Mouse (Mus musculus): ENCODE results near the gene Tmem110. TPM values are rescaled to one million over a fixed set of nuclear protein-coding genes. Genes with fewer than 3 reads are reported as not detected.

Gene Tmem110
- polyA plus RNA-seq, 1 experiment from 2014 or later = 25.2 TPM

GRCm38 (mm10) chr14:30828635-30829460, 3.5 kb downstream of the Tmem110 start:
- Histone ChIP-seq H3K4me3 (replicated peaks) (no peak overlapping the region), H3K9ac (replicated peaks) (no peak overlapping the region), H3K9me3 (replicated peaks) (no peaks in the 10 kb centered on the region), H3K27ac (replicated peaks) (no peak overlapping the region), H3K27me3 (replicated peaks) (no peaks in the 10 kb centered on the region), H3K4me2 (no peak overlapping the region), H3K4me1 (peaks cover 24% of the 10 kb centered on the region), H3K36me3 (no peaks in the 10 kb centered on the region)
- 89% methylated on average over 11 of the region's 11 CpGs for WGBS
- ATAC-seq (ENCODE audit: low FRiP score) = no peak

GRCm38 (mm10) chr14:30837416-30837996, 12.1 kb downstream of the Tmem110 start:
- H3K27ac ChIP-seq (replicated peaks) = no peak overlapping the region
- 88% methylated on average over 14 of the region's 14 CpGs for WGBS
- ATAC-seq (ENCODE audit: low FRiP score) = no peak

GRCm38 (mm10) chr14:30843701-30844100, 18.3 kb downstream of the Tmem110 start:
- no peak for ATAC-seq (ENCODE audit: low FRiP score)
- no peaks in the 10 kb centered on the region for H3K9me3 ChIP-seq (replicated peaks)
- no peaks in the 10 kb centered on the region for H3K27me3 ChIP-seq (replicated peaks)
- no peaks in the 10 kb centered on the region for H3K36me3 ChIP-seq
- H3K4me1 ChIP-seq = no peaks in the 10 kb centered on the region
- 88% methylated on average over 3 of the region's 3 CpGs for WGBS
- no peak overlapping the region for H3K4me3 ChIP-seq (replicated peaks)
- no peak overlapping the region for H3K9ac ChIP-seq (replicated peaks)
- H3K27ac ChIP-seq (replicated peaks) = no peak overlapping the region
- no peak overlapping the region for H3K4me2 ChIP-seq

More at GRCm38 (mm10) chr14:30837416-30837996, 12.1 kb downstream of the Tmem110 start:
- H3K4me3 ChIP-seq (replicated peaks) = no peak overlapping the region
- H3K4me1 ChIP-seq = no peaks in the 10 kb centered on the region
- no peak overlapping the region for H3K9ac ChIP-seq (replicated peaks)
- no peaks in the 10 kb centered on the region for H3K9me3 ChIP-seq (replicated peaks)
- H3K27me3 ChIP-seq (replicated peaks) = no peaks in the 10 kb centered on the region
- H3K36me3 ChIP-seq = peaks cover 8% of the 10 kb centered on the region; the same call in 1 of the 2 replicates
- no peak overlapping the region for H3K4me2 ChIP-seq

GRCm38 (mm10) chr14:30850504-30850903, 25.1 kb downstream of the Tmem110 start:
- H3K9ac ChIP-seq (replicated peaks) = no peak overlapping the region
- H3K27me3 ChIP-seq (replicated peaks) = no peaks in the 10 kb centered on the region
- H3K9me3 ChIP-seq (replicated peaks) = no peaks in the 10 kb centered on the region
- no peak overlapping the region for H3K27ac ChIP-seq (replicated peaks)
- H3K4me1 ChIP-seq = no peaks in the 10 kb centered on the region
- H3K4me2 ChIP-seq = no peak overlapping the region
- H3K36me3 ChIP-seq = no peaks in the 10 kb centered on the region
- no peak overlapping the region for H3K4me3 ChIP-seq (replicated peaks)
- WGBS = 83% methylated on average over 5 of the region's 5 CpGs
- no peak for ATAC-seq (ENCODE audit: low FRiP score)

- H3K4me3 ChIP-seq (replicated peaks) = no peak overlapping the region
- no peaks in the 10 kb centered on the region for H3K27me3 ChIP-seq (replicated peaks)
- WGBS = 96% methylated on average over 5 of the region's 5 CpGs
- H3K27ac ChIP-seq (replicated peaks) = no peak overlapping the region
- H3K4me1 ChIP-seq = no peaks in the 10 kb centered on the region
- no peaks in the 10 kb centered on the region for H3K9me3 ChIP-seq (replicated peaks)
- no peak for ATAC-seq (ENCODE audit: low FRiP score)
- H3K4me2 ChIP-seq = no peak overlapping the region
- H3K36me3 ChIP-seq = no peaks in the 10 kb centered on the region
- no peak overlapping the region for H3K9ac ChIP-seq (replicated peaks)
Measured at GRCm38 (mm10) chr14:30852325-30852724, 26.9 kb downstream of the Tmem110 start.

GRCm38 (mm10) chr14:30855316-30855715, 29.9 kb downstream of the Tmem110 start:
- no peaks in the 10 kb centered on the region for H3K4me1 ChIP-seq
- no peaks in the 10 kb centered on the region for H3K36me3 ChIP-seq
- no peaks in the 10 kb centered on the region for H3K9me3 ChIP-seq (replicated peaks)
- no peak overlapping the region for H3K4me2 ChIP-seq
- no peak overlapping the region for H3K4me3 ChIP-seq (replicated peaks)
- no peak for ATAC-seq (ENCODE audit: low FRiP score)
- H3K27me3 ChIP-seq (replicated peaks) = no peaks in the 10 kb centered on the region
- H3K9ac ChIP-seq (replicated peaks) = no peak overlapping the region
- no peak overlapping the region for H3K27ac ChIP-seq (replicated peaks)
- 95% methylated on average over 3 of the region's 3 CpGs for WGBS

- H3K9me3 ChIP-seq (replicated peaks) = no peaks in the 10 kb centered on the region
- ATAC-seq (ENCODE audit: low FRiP score) = no peak
- no peak overlapping the region for H3K4me2 ChIP-seq
- H3K4me3 ChIP-seq (replicated peaks) = no peak overlapping the region
- no peak overlapping the region for H3K27ac ChIP-seq (replicated peaks)
- no peaks in the 10 kb centered on the region for H3K36me3 ChIP-seq
- WGBS = 87% methylated on average over 10 of the region's 10 CpGs
- no peak overlapping the region for H3K9ac ChIP-seq (replicated peaks)
- no peaks in the 10 kb centered on the region for H3K4me1 ChIP-seq
- H3K27me3 ChIP-seq (replicated peaks) = no peaks in the 10 kb centered on the region
Measured at GRCm38 (mm10) chr14:30856885-30857507, 31.6 kb downstream of the Tmem110 start.

- H3K27me3 ChIP-seq (replicated peaks) = no peaks in the 10 kb centered on the region
- no peaks in the 10 kb centered on the region for H3K4me1 ChIP-seq
- H3K36me3 ChIP-seq = no peaks in the 10 kb centered on the region
- H3K9ac ChIP-seq (replicated peaks) = no peak overlapping the region
- no peak for ATAC-seq (ENCODE audit: low FRiP score)
- H3K4me3 ChIP-seq (replicated peaks) = no peak overlapping the region
- H3K9me3 ChIP-seq (replicated peaks) = no peaks in the 10 kb centered on the region
- no peak overlapping the region for H3K27ac ChIP-seq (replicated peaks)
- H3K4me2 ChIP-seq = no peak overlapping the region
- WGBS = 77% methylated on average over 4 of the region's 4 CpGs
Measured at GRCm38 (mm10) chr14:30857990-30858389, 32.6 kb downstream of the Tmem110 start.

GRCm38 (mm10) chr14:30861421-30862125, 36.2 kb downstream of the Tmem110 start:
- H3K27me3 ChIP-seq (replicated peaks) = no peaks in the 10 kb centered on the region
- H3K9ac ChIP-seq (replicated peaks) = no peak overlapping the region
- peaks cover 15% of the 10 kb centered on the region for H3K36me3 ChIP-seq
- ATAC-seq (ENCODE audit: low FRiP score) = no peak
- no peaks in the 10 kb centered on the region for H3K4me1 ChIP-seq
- WGBS = 80% methylated on average over 16 of the region's 16 CpGs
- H3K4me3 ChIP-seq (replicated peaks) = no peak overlapping the region
- no peak overlapping the region for H3K4me2 ChIP-seq
- H3K27ac ChIP-seq (replicated peaks) = no peak overlapping the region
- no peaks in the 10 kb centered on the region for H3K9me3 ChIP-seq (replicated peaks)

GRCm38 (mm10) chr14:30862368-30862767, 37.0 kb downstream of the Tmem110 start:
- Histone ChIP-seq H3K36me3 (peaks cover 15% of the 10 kb centered on the region), H3K4me3 (replicated peaks) (no peak overlapping the region), H3K4me2 (no peak overlapping the region), H3K27me3 (replicated peaks) (no peaks in the 10 kb centered on the region), H3K9ac (replicated peaks) (no peak overlapping the region), H3K4me1 (no peaks in the 10 kb centered on the region), H3K27ac (replicated peaks) (no peak overlapping the region), H3K9me3 (replicated peaks) (no peaks in the 10 kb centered on the region)
- no peak for ATAC-seq (ENCODE audit: low FRiP score)
- WGBS = 91% methylated on average over 9 of the region's 9 CpGs

GRCm38 (mm10) chr14:30865311-30865710, 39.9 kb downstream of the Tmem110 start:
- H3K4me1 ChIP-seq = 0 out of 2 replicates have a peak, but pooled peaks cover 5% of the 10 kb centered on the region
- H3K27ac ChIP-seq (replicated peaks) = no peak overlapping the region
- ATAC-seq (ENCODE audit: low FRiP score) = no peak
- no peaks in the 10 kb centered on the region for H3K9me3 ChIP-seq (replicated peaks)
- 69% methylated on average over 3 of the region's 3 CpGs for WGBS
- H3K9ac ChIP-seq (replicated peaks) = no peak overlapping the region
- no peak overlapping the region for H3K4me2 ChIP-seq
- H3K4me3 ChIP-seq (replicated peaks) = no peak overlapping the region
- H3K36me3 ChIP-seq = peaks cover 26% of the 10 kb centered on the region
- H3K27me3 ChIP-seq (replicated peaks) = no peaks in the 10 kb centered on the region

All from neural tube, embryonic 15.5 days (tissue).